Mouse (Mus musculus) lung, embryonic 14.5 days (tissue): ENCODE measurements around the gene Sap30l. TPM values are rescaled to one million over a fixed set of nuclear protein-coding genes. Genes with fewer than 3 reads are reported as not detected.

Source experiments
- ATAC-seq: fragments of 200-750 bp; cut with Nextera tagmentation; 2 replicates; pipeline ENCODE4 v1.8.0; 2017; ENCODE audit warnings: mild to moderate bottlenecking, moderate TSS enrichment, moderate library complexity; ENCODE audit not compliant: insufficient read depth
- DNase-seq: peaks from one replicate; pipeline ENCODE4 v3.0.0-alpha.2; 2015
- H3K27ac ChIP-seq: fragments of 300-500 bp; sonication (generic); 2 replicates; pipeline ENCODE4 v1.5.1; 2014; ENCODE audit warnings: low read depth, mild to moderate bottlenecking, moderate library complexity
- H3K27me3 ChIP-seq: fragments of 300-500 bp; sonication (generic); 2 replicates; pipeline ENCODE4 v1.6.1; 2014; ENCODE audit warnings: low read length, control low read depth; ENCODE audit not compliant: insufficient read depth
- H3K36me3 ChIP-seq: fragments of 300-500 bp; sonication (generic); 2 replicates; pipeline ENCODE4 v1.6.1; 2014; ENCODE audit warnings: control low read depth; ENCODE audit not compliant: insufficient read depth
- H3K4me1 ChIP-seq: fragments of 300-500 bp; sonication (generic); 2 replicates; pipeline ENCODE4 v1.6.1; 2014; ENCODE audit warnings: antibody characterized with exemption, control low read depth; ENCODE audit not compliant: insufficient read depth
- H3K4me2 ChIP-seq: fragments of 300-500 bp; sonication (generic); 2 replicates; pipeline ENCODE4 v1.6.1; 2014; ENCODE audit warnings: mild to moderate bottlenecking
- H3K4me3 ChIP-seq: fragments of 300-500 bp; sonication (generic); 2 replicates; pipeline ENCODE4 v1.5.1; 2014; ENCODE audit warnings: low read depth, low read length
- H3K9ac ChIP-seq: fragments of 300-500 bp; sonication (generic); 2 replicates; pipeline ENCODE4 v1.6.1; 2014
- H3K9me3 ChIP-seq: fragments of 300-500 bp; sonication (generic); 2 replicates; pipeline ENCODE4 v1.6.1; 2016; ENCODE audit warnings: low read depth, low read length, control low read depth
- CTCF ChIP-seq: IDR thresholded peaks from 2 replicates; pipeline ENCODE4 v1.5.1; 2016; ENCODE audit warnings: antibody characterized with exemption, low read depth
- WGBS: fragments of 180-500 bp; shearing (Covaris S2); extraction: QIAGEN DNeasy Blood & Tissue Kit; methylation state at CpG from one replicate; pipeline ENCODE4 v1.1.7; 2014; 5-methylcytosine and 5-hydroxymethylcytosine counted together
- polyA plus RNA-seq: library from polyadenylated mRNA; unstranded; fragments of >200 nt; fragmentation: Nextera tagmentation; extraction: Ambion mirVana; gene quantifications from 2 replicates; pipeline ENCODE4 v1.2.1, GENCODE M21; 2014

Gene Sap30l
- polyA plus RNA-seq, 1 experiment from 2014 or later = 16.7 TPM

- Histone ChIP-seq H3K9ac (peak overlapping the region; percentile 83), H3K27ac (0 out of 2 replicates have a peak overlapping the region, but pooled peaks have one; percentile 65), H3K36me3 (no peaks in the 10 kb centered on the region), H3K4me1 (peaks cover 10% of the 10 kb centered on the region), H3K4me2 (peak overlapping the region; percentile 95), H3K9me3 (no peaks in the 10 kb centered on the region), H3K4me3 (peak overlapping the region; percentile 92), H3K27me3 (no peaks in the 10 kb centered on the region)
- DNase-seq (no peak), ATAC-seq (no peak)
- no peak for TF ChIP-seq CTCF
- WGBS = 15% methylated on average over 22 of the region's 22 CpGs
Measured at GRCm38 (mm10) chr11:57800266-57800951, 1.0 kb upstream of the Sap30l start.

- Histone ChIP-seq H3K9me3 (no peaks in the 10 kb centered on the region), H3K4me2 (peak overlapping the region; percentile 95), H3K27ac (peak overlapping the region; percentile 65), H3K4me3 (peak overlapping the region; percentile 92), H3K4me1 (peaks cover 10% of the 10 kb centered on the region), H3K36me3 (0 out of 2 replicates have a peak, but pooled peaks cover 8% of the 10 kb centered on the region), H3K27me3 (no peaks in the 10 kb centered on the region), H3K9ac (peak overlapping the region; percentile 83)
- WGBS = under 1% methylated on average over 79 of the region's 85 CpGs
- ATAC-seq = peak; percentile 69
- peak; percentile 73 for DNase-seq
- TF ChIP-seq CTCF = no peak
Measured at GRCm38 (mm10) chr11:57801766-57802510, 501 bp downstream of the Sap30l start.

GRCm38 (mm10) chr11:57802511-57802870 lies 1.1 kb downstream of the Sap30l start:
- ATAC-seq = no peak
- H3K4me3 ChIP-seq = peak overlapping the region; percentile 92
- H3K36me3 ChIP-seq = 0 out of 2 replicates have a peak, but pooled peaks cover 10% of the 10 kb centered on the region
- under 1% methylated on average over 18 of the region's 18 CpGs for WGBS
- H3K4me1 ChIP-seq = peaks cover 10% of the 10 kb centered on the region
- TF ChIP-seq CTCF = no peak
- DNase-seq = no peak
- H3K9me3 ChIP-seq = no peaks in the 10 kb centered on the region
- H3K9ac ChIP-seq = peak overlapping the region; percentile 83
- no peaks in the 10 kb centered on the region for H3K27me3 ChIP-seq
- no peak overlapping the region for H3K27ac ChIP-seq
- peak overlapping the region; percentile 95 for H3K4me2 ChIP-seq

GRCm38 (mm10) chr11:57805047-57805446 lies 3.6 kb downstream of the Sap30l start:
- DNase-seq = no peak
- Histone ChIP-seq H3K36me3 (peaks cover 29% of the 10 kb centered on the region), H3K4me1 (peaks cover 10% of the 10 kb centered on the region), H3K9me3 (no peaks in the 10 kb centered on the region), H3K27ac (no peak overlapping the region), H3K4me2 (no peak overlapping the region), H3K9ac (no peak overlapping the region), H3K27me3 (no peaks in the 10 kb centered on the region), H3K4me3 (no peak overlapping the region)
- 70% methylated on average over 3 of the region's 3 CpGs for WGBS
- no peak for TF ChIP-seq CTCF
- ATAC-seq = no peak

- Histone ChIP-seq H3K4me1 (no peaks in the 10 kb centered on the region), H3K9ac (no peak overlapping the region), H3K9me3 (no peaks in the 10 kb centered on the region), H3K27ac (no peak overlapping the region), H3K4me2 (no peak overlapping the region), H3K27me3 (no peaks in the 10 kb centered on the region), H3K36me3 (peaks cover 49% of the 10 kb centered on the region), H3K4me3 (no peak overlapping the region)
- DNase-seq (peak; percentile 52), ATAC-seq (no peak)
- TF ChIP-seq CTCF = no peak
- WGBS = 86% methylated on average over 17 of the region's 17 CpGs
Measured at GRCm38 (mm10) chr11:57809017-57809731, 7.7 kb downstream of the Sap30l start.

GRCm38 (mm10) chr11:57809732-57810098 lies 8.3 kb downstream of the Sap30l start:
- 84% methylated on average over 8 of the region's 8 CpGs for WGBS
- Histone ChIP-seq H3K36me3 (peaks cover 49% of the 10 kb centered on the region), H3K27me3 (no peaks in the 10 kb centered on the region), H3K4me3 (no peak overlapping the region), H3K4me2 (no peak overlapping the region), H3K9ac (no peak overlapping the region), H3K27ac (no peak overlapping the region), H3K4me1 (no peaks in the 10 kb centered on the region), H3K9me3 (no peaks in the 10 kb centered on the region)
- ATAC-seq (no peak), DNase-seq (no peak)
- no peak for TF ChIP-seq CTCF

GRCm38 (mm10) chr11:57811006-57811405 lies 9.6 kb downstream of the Sap30l start:
- Histone ChIP-seq H3K9ac (no peak overlapping the region), H3K27ac (no peak overlapping the region), H3K4me1 (no peaks in the 10 kb centered on the region), H3K27me3 (no peaks in the 10 kb centered on the region), H3K9me3 (no peaks in the 10 kb centered on the region), H3K4me3 (no peak overlapping the region), H3K36me3 (peaks cover 49% of the 10 kb centered on the region), H3K4me2 (no peak overlapping the region)
- no peak for ATAC-seq
- no peak for DNase-seq
- 74% methylated on average over 7 of the region's 7 CpGs for WGBS
- no peak for TF ChIP-seq CTCF
